Mouse (Mus musculus): ENCODE data around the gene Gm11627.
A peak's percentile ranks its signal among the peaks of the same experiment; 100 is the strongest.
"Not testable (repeated sequence)": the region's sequence is repeated elsewhere in the genome, so short reads cannot be mapped to it uniquely, and the experiment has no call there.

Gene Gm11627

GRCm38 (mm10) chr11:102558704-102559103 is 20.6 kb downstream of the Gm11627 start:
- DNase-seq: no peak

- no peak for DNase-seq
Measured at GRCm38 (mm10) chr11:102557386-102557785, 21.9 kb downstream of the Gm11627 start.

- no peak for DNase-seq
Measured at GRCm38 (mm10) chr11:102556716-102557074, 22.6 kb downstream of the Gm11627 start.

- peak; percentile 92 for DNase-seq
Measured at GRCm38 (mm10) chr11:102556031-102556715, 23.1 kb downstream of the Gm11627 start, which contains the start of gene Gpatch8. Gene Gpatch8, minus strand, starts transcription at chr11:102556392.

GRCm38 (mm10) chr11:102555400-102556030 is 23.7 kb downstream of the Gm11627 start:
- DNase-seq: no peak

- no peak for DNase-seq
Measured at GRCm38 (mm10) chr11:102552051-102552450, 27.2 kb downstream of the Gm11627 start.

GRCm38 (mm10) chr11:102551176-102551575 is 28.1 kb downstream of the Gm11627 start:
- no peak for DNase-seq

- no peak for DNase-seq
Measured at GRCm38 (mm10) chr11:102541471-102541870, 37.8 kb downstream of the Gm11627 start.

GRCm38 (mm10) chr11:102540286-102540685 is 39.0 kb downstream of the Gm11627 start:
- DNase-seq: not testable (repeated sequence)

- no peak for DNase-seq
Measured at GRCm38 (mm10) chr11:102539690-102540089, 39.6 kb downstream of the Gm11627 start.

GRCm38 (mm10) chr11:102536210-102536609 is 43.1 kb downstream of the Gm11627 start:
- no peak for DNase-seq

GRCm38 (mm10) chr11:102534078-102534477 is 45.2 kb downstream of the Gm11627 start:
- DNase-seq: no peak

- DNase-seq: no peak
Measured at GRCm38 (mm10) chr11:102531425-102531824, 47.8 kb downstream of the Gm11627 start.

Data from cerebellum, adult 8-10 months (tissue).